Comparison of ENCODE assay signal across 24 mouse cellular contexts in genomic region chr5:99470613-99471012, GRCm38 (mm10).
"Had no signal": no experiment of that assay in that cellular context is flagged by ENCODE, and none has a peak within 500 bp of the region (broad histone marks: within the 10 kb centered on the region; RNA-seq: fewer than 3 reads in every experiment).

No protein-coding gene starts in this region.

- H3K27ac ChIP-seq: gastrocnemius, adult 2 months; hindbrain, embryonic 10.5 days; hindbrain, embryonic 12.5 days; hindbrain, embryonic 14.5 days; intestine, embryonic 15.5 days; layer of hippocampus, adult 2 months; left cerebral cortex, adult 2 months; limb, embryonic 10.5 days; limb, embryonic 12.5 days; liver, embryonic 13.5 days; liver, embryonic 15.5 days had no signal

- H3K36me3 ChIP-seq: hindbrain, embryonic 10.5 days; hindbrain, embryonic 12.5 days; intestine, embryonic 15.5 days; limb, embryonic 10.5 days; limb, embryonic 12.5 days; liver, embryonic 13.5 days; liver, embryonic 15.5 days had no signal

- H3K4me3 ChIP-seq: gastrocnemius, adult 2 months; hindbrain, embryonic 10.5 days; hindbrain, embryonic 12.5 days; intestine, embryonic 15.5 days; layer of hippocampus, adult 2 months; left cerebral cortex, adult 2 months; limb, embryonic 10.5 days; limb, embryonic 12.5 days; liver, embryonic 13.5 days; liver, embryonic 15.5 days had no signal

- H3K27me3 ChIP-seq: intestine, embryonic 15.5 days; limb, embryonic 12.5 days; liver, embryonic 13.5 days; liver, embryonic 15.5 days had no signal

- H3K4me1 ChIP-seq: intestine, embryonic 15.5 days; liver, embryonic 13.5 days; liver, embryonic 15.5 days had no signal

- H3K9ac ChIP-seq: hindbrain, embryonic 12.5 days; hindbrain, embryonic 14.5 days; intestine, embryonic 15.5 days; limb, embryonic 12.5 days; liver, embryonic 13.5 days; liver, embryonic 15.5 days; liver, postnatal 0 days had no signal

- H3K9me3 ChIP-seq: hindbrain, embryonic 10.5 days; hindbrain, embryonic 12.5 days; intestine, embryonic 15.5 days; limb, embryonic 10.5 days; limb, embryonic 12.5 days; liver, embryonic 13.5 days; liver, embryonic 15.5 days had no signal

- ATAC-seq: forebrain, embryonic 16.5 days; hindbrain, embryonic 16.5 days; inflammation-experienced regulatory T-cells, adult 6 months; intestine, embryonic 15.5 days; intestine, postnatal 0 days; liver, postnatal 0 days had no signal

- H3K4me2 ChIP-seq: hindbrain, embryonic 12.5 days; hindbrain, embryonic 14.5 days; intestine, embryonic 15.5 days; limb, embryonic 12.5 days; liver, embryonic 11.5 days; liver, embryonic 13.5 days; liver, embryonic 15.5 days had no signal

- DNase-seq: gastrocnemius, adult 2 months; gastrocnemius, postnatal 10 days; gastrocnemius, postnatal 25 days; kidney, adult 18-20 months; kidney, adult 8-10 months; kidney, postnatal 14 days; kidney, postnatal 36 days; liver; liver, embryonic 13.5 days; liver, postnatal 0 days had no signal
